Mouse (Mus musculus) megakaryocyte, embryonic 14.5 days (primary cell): ENCODE data around the gene Camk2d.

Source experiments
- FLI1 ChIP-seq: IDR thresholded peaks from 2 replicates; pipeline ENCODE4 v1.6.1; 2012; ENCODE audit warnings: low read length, inconsistent platforms, mixed read lengths
- GATA1 ChIP-seq: IDR thresholded peaks from 3 replicates; pipeline ENCODE4 v1.6.1; 2012; ENCODE audit warnings: mixed read lengths, low read length, inconsistent platforms, borderline replicate concordance

DNA sequence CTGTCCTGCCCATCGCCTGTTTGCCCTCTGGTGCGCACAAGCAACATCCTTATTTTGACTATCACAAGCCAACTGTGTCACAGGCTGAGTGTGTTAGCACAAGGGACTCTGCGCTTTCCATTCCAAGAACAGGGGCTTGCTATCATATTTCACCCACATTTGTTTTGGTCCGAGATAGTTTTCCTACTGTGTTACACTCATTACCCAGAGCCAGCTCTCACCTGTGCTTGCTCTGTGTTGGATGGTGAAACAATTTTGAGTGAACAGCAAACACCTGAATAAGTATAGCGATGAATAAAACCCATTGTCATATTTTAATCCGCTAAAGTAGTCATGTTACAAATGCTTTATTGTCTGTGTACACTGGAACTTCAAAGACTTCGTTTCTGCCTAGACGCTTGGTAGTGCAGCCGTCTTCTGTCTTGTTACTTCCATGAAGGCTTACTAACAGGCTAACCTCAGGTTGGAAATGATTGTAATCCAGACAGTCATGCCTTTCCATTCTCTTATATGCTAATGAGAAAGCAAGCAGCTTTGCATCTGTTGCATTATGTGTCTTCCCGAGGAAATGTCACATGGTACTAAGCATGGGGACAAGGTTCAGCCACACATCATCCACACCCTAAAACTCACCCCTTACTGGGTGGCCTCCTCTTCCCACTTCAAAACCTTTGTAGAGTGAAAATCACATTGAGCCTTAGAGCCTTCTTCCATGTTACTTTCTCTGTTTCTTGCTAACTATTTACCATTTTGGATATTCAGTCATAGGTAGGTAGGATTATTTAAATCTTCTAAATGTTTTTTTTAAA lies 44.5 kb downstream of the Camk2d start:
- TF ChIP-seq GATA1 (no peak), FLI1 (no peak)
